Comparison of ENCODE assay signal across 19 mouse cellular contexts in genomic region chr5:140066769-140067168, GRCm38 (mm10).
"Had no signal": no experiment of that assay in that cellular context is flagged by ENCODE, and none has a peak within 500 bp of the region (broad histone marks: within the 10 kb centered on the region; RNA-seq: fewer than 3 reads in every experiment).

No protein-coding gene starts in this region.

- H3K4me2 ChIP-seq: limb, embryonic 15.5 days; liver, embryonic 11.5 days; lung, embryonic 14.5 days; midbrain, embryonic 13.5 days; neural tube, embryonic 12.5 days had no signal

- ATAC-seq: inflammation-experienced regulatory T-cells, adult 6 months; intestine, embryonic 16.5 days; liver, postnatal 0 days; lung, postnatal 0 days; midbrain, embryonic 13.5 days had no signal

- H3K9ac ChIP-seq: limb, embryonic 15.5 days; liver, embryonic 14.5 days; liver, postnatal 0 days; lung, embryonic 14.5 days; midbrain, embryonic 13.5 days; neural tube, embryonic 12.5 days had no signal

- H3K9me3 ChIP-seq: limb, embryonic 15.5 days; midbrain, embryonic 13.5 days; neural tube, embryonic 12.5 days had no signal

- H3K4me3 ChIP-seq: limb, embryonic 15.5 days; midbrain, embryonic 13.5 days; neural tube, embryonic 12.5 days had no signal

- H3K27ac ChIP-seq: limb, embryonic 15.5 days; liver, embryonic 14.5 days; macrophage; midbrain, embryonic 13.5 days; neural tube, embryonic 12.5 days; stomach, postnatal 0 days had no signal

- DNase-seq: kidney, postnatal 14 days; liver, postnatal 0 days; lung, embryonic 14.5 days; right cerebral cortex, adult 18-20 months; right cerebral cortex, postnatal 14 days; right cerebral cortex, postnatal 4 days; thymus, adult 2 months; thymus, postnatal 14 days; thymus, postnatal 4 days had no signal

- H3K27me3 ChIP-seq: limb, embryonic 15.5 days; midbrain, embryonic 13.5 days; neural tube, embryonic 12.5 days had no signal
